Mouse (Mus musculus): ENCODE measurements around the gene Sp2.

DNA sequence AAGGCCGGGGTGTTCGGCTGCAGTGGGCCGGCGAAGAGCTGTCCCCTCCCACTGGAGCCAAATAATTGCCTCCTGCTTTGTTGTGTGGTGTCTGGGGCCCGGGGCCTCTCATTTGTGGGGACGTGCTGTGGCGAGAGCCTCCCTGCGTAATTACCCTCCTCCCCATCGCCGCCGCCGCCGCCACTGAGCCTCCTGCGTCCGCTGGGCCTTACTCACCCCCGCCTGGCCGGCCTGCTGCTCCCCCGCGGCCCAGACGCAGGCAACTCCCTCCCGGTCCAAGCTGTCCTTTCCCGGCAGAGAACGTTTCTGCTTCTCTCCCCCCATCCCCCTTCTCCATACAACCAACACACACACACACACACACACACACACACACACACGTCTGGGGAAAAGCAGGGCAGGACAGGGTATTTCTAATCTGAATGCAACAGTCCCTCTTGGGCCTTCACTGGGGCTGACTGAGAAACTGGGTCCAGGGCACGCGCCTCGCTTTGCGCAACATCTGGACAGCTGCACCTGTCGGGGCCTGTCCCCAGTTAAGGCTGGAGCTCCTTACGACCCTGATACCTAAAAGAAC is 14.7 kb upstream of the Sp2 start:
- no peak for TF ChIP-seq POLR2A (IDR thresholded peaks at IDR 0.05; ENCODE audit: low read depth, low read length)
- TF ChIP-seq CTCF (IDR thresholded peaks at IDR 0.05; ENCODE audit: extremely low read depth, insufficient read depth, insufficient read length, insufficient replicate concordance), result no peak
